Mouse (Mus musculus) cerebellum, adult 2 months (tissue): ENCODE data around the gene Eif5.

ENCODE experiments used
- CTCF ChIP-seq: fragments of 200-500 bp; IDR thresholded peaks from 2 replicates; pipeline ENCODE4 v1.5.1; 2011; ENCODE audit warnings: low read depth, mild to moderate bottlenecking, control low read depth, low read length, moderate library complexity, borderline replicate concordance; ENCODE audit not compliant: insufficient read depth
- POLR2A ChIP-seq: fragments of 200-500 bp; IDR thresholded peaks from 2 replicates; pipeline ENCODE4 v1.6.1; 2011; ENCODE audit warnings: low read length, control low read depth, borderline replicate concordance; ENCODE audit not compliant: insufficient read depth

DNA sequence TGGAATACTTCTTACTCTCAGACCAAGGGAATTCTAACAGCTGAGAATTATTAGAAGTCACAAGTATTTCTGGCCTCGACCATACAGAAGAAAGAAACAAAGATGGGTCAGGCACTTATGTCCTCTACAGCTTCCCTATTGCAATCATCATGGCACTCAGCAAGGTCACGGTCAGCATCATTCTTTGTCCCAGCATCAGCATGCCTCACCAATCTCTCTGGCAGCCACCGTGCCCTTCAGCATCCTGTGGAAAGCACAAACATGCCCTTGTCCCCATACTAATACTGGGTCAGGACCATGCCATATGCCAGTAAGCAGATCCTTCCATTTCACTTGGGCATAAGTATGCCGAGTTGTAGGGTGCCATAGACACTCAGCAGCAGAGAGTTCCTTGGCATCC is 42.9 kb upstream of the Eif5 start:
- TF ChIP-seq POLR2A (no peak), CTCF (no peak)
